Mouse (Mus musculus): Measurements from ENCODE around the gene Grap2. TPM values are rescaled to one million over a fixed set of nuclear protein-coding genes. Genes with fewer than 3 reads are reported as not detected.

Grap2 gene
- polyA plus RNA-seq (2012; fragmentation: generic; extraction: Trizol), result under 0.01 TPM
- long read RNA-seq, experiment 1, result 0 reads
- long read RNA-seq, experiment 2, result 0 reads

DNA sequence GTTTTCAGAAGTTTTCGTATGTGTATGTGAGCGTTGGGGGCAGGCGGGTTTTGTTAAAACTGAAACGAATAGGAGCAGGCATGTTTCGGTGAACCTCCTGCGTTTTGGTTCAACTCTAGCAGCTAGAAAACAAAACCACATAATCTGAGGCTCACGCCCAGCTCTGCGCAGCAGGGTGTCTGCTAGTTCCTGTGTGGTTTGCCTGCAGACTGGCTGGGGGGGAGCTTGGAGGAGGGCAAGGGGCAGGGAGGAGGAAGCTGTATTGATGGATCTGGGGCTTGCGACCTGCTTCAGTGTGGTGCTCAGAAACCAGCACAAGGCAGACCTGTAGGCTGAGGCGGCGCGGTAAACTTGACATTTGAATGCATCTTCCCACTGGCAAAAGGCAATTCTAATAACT lies at the start of gene Grap2:
Grap2 (plus strand) TSS at position 304 of the 400 bp plus-strand sequence.
- Histone ChIP-seq H3K79me3 (ENCODE audit: low read depth) (no peaks in the 10 kb centered on the region), H3K4me3 (ENCODE audit: insufficient read depth, poor library complexity, severe bottlenecking) (no peak within 1 kb of the TSS), H3K79me2 (ENCODE audit: control insufficient read depth, insufficient read depth) (no peaks in the 10 kb centered on the region), H3ac (ENCODE audit: control insufficient read depth, insufficient read length, low read depth) (no peak within 1 kb of the TSS), H3K27me3 (ENCODE audit: control insufficient read depth, insufficient read depth, insufficient read length) (peaks cover 10% of the 10 kb centered on the region), H3K36me3 (ENCODE audit: control insufficient read depth, insufficient read depth) (no peaks in the 10 kb centered on the region)
- TF ChIP-seq CEBPB (IDR thresholded peaks at IDR 0.05; ENCODE audit: low read depth) (no peak), MAX (IDR thresholded peaks at IDR 0.05) (no peak), CTCF (IDR thresholded peaks at IDR 0.05; ENCODE audit: control insufficient read depth, insufficient read depth, insufficient read length) (no peak), MYOD1 (IDR thresholded peaks at IDR 0.05; ENCODE audit: control insufficient read depth, insufficient read length, low read depth) (no peak), FOSL1 (IDR thresholded peaks at IDR 0.05; ENCODE audit: insufficient read depth, low read length, poor library complexity, severe bottlenecking) (no peak), MYOG (IDR thresholded peaks at IDR 0.05; ENCODE audit: control insufficient read depth, extremely low read depth, insufficient read length) (no peak), USF1 (IDR thresholded peaks at IDR 0.05; ENCODE audit: low read depth) (no peak)

DNA sequence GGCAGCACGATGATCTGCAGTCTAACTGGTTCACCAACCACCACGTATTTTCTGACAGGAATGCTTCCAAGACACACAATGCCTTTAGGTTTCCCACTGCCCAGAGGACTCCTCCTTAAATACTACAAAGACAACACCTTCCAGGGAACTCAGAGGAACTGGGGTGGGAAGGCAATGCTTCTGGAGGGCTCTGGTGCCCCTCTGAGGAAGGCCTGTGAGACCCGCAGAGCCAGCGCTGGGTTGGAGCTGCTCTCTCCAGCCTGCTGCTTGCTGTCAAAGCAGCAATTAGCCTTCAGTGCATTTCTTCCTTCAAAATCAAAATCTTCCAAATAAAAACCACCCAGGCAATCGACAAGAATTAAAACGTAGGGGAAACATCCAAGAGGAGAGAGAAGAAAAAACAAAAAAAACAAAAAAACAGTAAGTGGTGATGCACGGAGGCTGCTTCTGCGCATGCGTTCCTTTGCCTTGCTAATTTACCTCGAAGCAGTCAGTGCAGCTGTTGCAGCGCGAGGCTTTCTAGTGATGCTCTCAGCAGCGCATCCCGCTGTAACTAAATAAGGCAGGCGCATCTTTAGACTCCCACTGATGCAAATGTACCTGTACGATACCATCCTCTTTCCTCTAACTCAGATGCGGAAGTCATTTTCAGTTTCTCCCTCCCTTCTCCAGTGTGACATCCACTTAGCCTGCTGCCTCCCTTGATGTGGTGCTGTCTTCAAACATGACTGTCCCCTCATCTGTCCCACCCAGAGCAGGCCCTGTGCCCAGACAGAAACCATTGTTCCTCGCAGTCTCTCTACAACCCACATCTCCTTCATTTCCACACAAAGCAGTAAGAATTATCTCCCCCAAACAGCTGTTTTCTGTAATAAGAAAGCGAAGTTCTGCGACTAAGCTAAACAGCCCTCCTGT lies 42.2 kb upstream of the Grap2 start:
- peaks cover 35% of the 10 kb centered on the region for H3K27me3 ChIP-seq (ENCODE audit: control insufficient read depth, insufficient read depth, insufficient read length)
- H3K79me3 ChIP-seq (ENCODE audit: low read depth), result no peaks in the 10 kb centered on the region
- H3K79me2 ChIP-seq (ENCODE audit: control insufficient read depth, insufficient read depth), result no peaks in the 10 kb centered on the region
- TF ChIP-seq MAX (IDR thresholded peaks at IDR 0.05) (no peak), USF1 (IDR thresholded peaks at IDR 0.05; ENCODE audit: low read depth) (no peak), FOSL1 (IDR thresholded peaks at IDR 0.05; ENCODE audit: insufficient read depth, low read length, poor library complexity, severe bottlenecking) (no peak), MYOG (IDR thresholded peaks at IDR 0.05; ENCODE audit: control insufficient read depth, extremely low read depth, insufficient read length) (no peak), CEBPB (IDR thresholded peaks at IDR 0.05; ENCODE audit: low read depth) (no peak)
- H3K4me3 ChIP-seq (ENCODE audit: insufficient read depth, poor library complexity, severe bottlenecking), result no peak overlapping the region
- no peak overlapping the region for H3ac ChIP-seq (ENCODE audit: control insufficient read depth, insufficient read length, low read depth)
- H3K36me3 ChIP-seq (ENCODE audit: control insufficient read depth, insufficient read depth), result no peaks in the 10 kb centered on the region

DNA sequence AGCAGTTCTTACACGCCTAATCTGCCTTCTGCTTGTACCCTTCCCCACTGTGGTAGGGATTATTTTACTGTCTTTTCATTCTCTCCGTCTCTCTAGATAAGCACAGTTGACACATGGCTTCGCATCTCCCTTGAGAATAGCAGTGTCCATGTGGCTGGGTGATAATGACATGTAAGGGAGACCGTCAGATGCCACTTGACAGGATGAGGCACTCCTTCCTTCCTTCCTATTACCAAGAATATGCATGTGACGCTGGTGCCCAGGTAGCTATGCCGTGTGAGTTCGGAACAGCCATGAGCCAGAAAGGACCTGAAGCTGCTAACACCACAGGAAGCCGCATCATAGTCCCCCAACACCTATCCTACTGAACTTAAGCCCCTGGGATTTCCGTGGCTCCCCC lies 41.4 kb upstream of the Grap2 start:
- TF ChIP-seq FOSL1 (IDR thresholded peaks at IDR 0.05; ENCODE audit: insufficient read depth, low read length, poor library complexity, severe bottlenecking), result no peak
- TF ChIP-seq CEBPB (IDR thresholded peaks at IDR 0.05; ENCODE audit: low read depth), result no peak
- no peak for TF ChIP-seq MYOD1 (IDR thresholded peaks at IDR 0.05; ENCODE audit: control insufficient read depth, insufficient read length, low read depth)
- no peak for TF ChIP-seq MAX (IDR thresholded peaks at IDR 0.05)
- no peak for TF ChIP-seq CTCF (IDR thresholded peaks at IDR 0.05; ENCODE audit: control insufficient read depth, insufficient read depth, insufficient read length)
- TF ChIP-seq USF1 (IDR thresholded peaks at IDR 0.05; ENCODE audit: low read depth), result no peak
- no peak for TF ChIP-seq MYOG (IDR thresholded peaks at IDR 0.05; ENCODE audit: control insufficient read depth, extremely low read depth, insufficient read length)
- H3K79me3 ChIP-seq (ENCODE audit: low read depth), result no peaks in the 10 kb centered on the region
- H3K27me3 ChIP-seq (ENCODE audit: control insufficient read depth, insufficient read depth, insufficient read length), result peaks cover 41% of the 10 kb centered on the region
- no peak overlapping the region for H3ac ChIP-seq (ENCODE audit: control insufficient read depth, insufficient read length, low read depth)
- no peak overlapping the region for H3K4me3 ChIP-seq (ENCODE audit: insufficient read depth, poor library complexity, severe bottlenecking)
- no peaks in the 10 kb centered on the region for H3K36me3 ChIP-seq (ENCODE audit: control insufficient read depth, insufficient read depth)
- no peaks in the 10 kb centered on the region for H3K79me2 ChIP-seq (ENCODE audit: control insufficient read depth, insufficient read depth)

DNA sequence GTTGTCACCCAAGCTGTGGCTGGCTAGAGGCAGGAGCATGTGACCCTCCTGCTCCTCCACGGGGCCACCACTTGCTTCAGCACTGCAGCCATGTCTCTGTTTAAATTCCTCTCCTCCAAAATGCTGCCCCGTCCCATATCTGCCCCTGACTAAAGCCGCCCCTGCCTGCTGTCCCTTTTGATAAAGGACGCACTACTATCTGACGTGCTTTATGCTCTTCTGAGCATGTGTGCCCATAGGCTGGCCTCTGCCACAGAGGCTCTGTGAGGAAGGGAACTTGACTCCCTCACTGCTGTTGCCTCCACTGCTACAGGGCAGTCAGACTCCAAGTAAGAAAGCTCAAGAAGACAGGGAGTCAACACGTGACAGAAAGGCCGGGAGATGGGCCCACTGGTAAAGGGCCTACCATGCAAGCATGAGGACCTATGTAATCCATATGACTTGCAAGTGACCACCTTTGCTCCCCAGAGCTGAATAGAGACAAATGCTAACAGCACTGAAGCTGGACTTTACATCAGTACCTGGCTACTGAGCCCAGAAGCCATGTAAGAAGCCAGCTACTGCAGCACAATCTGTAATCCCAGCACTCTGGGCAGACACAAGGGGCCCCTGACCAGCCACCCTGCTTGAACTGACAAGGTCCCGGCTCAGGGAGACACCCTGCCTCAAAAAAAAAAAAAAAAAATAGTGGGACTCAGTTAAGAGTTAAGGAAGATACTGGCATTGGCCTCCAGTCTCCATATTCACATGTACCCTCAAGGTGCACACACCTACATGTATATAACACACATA lies 39.9 kb upstream of the Grap2 start:
- no peak overlapping the region for H3ac ChIP-seq (ENCODE audit: control insufficient read depth, insufficient read length, low read depth)
- TF ChIP-seq FOSL1 (IDR thresholded peaks at IDR 0.05; ENCODE audit: insufficient read depth, low read length, poor library complexity, severe bottlenecking), result no peak
- no peak for TF ChIP-seq USF1 (IDR thresholded peaks at IDR 0.05; ENCODE audit: low read depth)
- no peak for TF ChIP-seq MYOG (IDR thresholded peaks at IDR 0.05; ENCODE audit: control insufficient read depth, extremely low read depth, insufficient read length)
- no peak for TF ChIP-seq MYOD1 (IDR thresholded peaks at IDR 0.05; ENCODE audit: control insufficient read depth, insufficient read length, low read depth)
- no peaks in the 10 kb centered on the region for H3K79me2 ChIP-seq (ENCODE audit: control insufficient read depth, insufficient read depth)
- H3K79me3 ChIP-seq (ENCODE audit: low read depth), result no peaks in the 10 kb centered on the region
- no peaks in the 10 kb centered on the region for H3K36me3 ChIP-seq (ENCODE audit: control insufficient read depth, insufficient read depth)
- H3K27me3 ChIP-seq (ENCODE audit: control insufficient read depth, insufficient read depth, insufficient read length), result peaks cover 40% of the 10 kb centered on the region
- H3K4me3 ChIP-seq (ENCODE audit: insufficient read depth, poor library complexity, severe bottlenecking), result no peak overlapping the region

DNA sequence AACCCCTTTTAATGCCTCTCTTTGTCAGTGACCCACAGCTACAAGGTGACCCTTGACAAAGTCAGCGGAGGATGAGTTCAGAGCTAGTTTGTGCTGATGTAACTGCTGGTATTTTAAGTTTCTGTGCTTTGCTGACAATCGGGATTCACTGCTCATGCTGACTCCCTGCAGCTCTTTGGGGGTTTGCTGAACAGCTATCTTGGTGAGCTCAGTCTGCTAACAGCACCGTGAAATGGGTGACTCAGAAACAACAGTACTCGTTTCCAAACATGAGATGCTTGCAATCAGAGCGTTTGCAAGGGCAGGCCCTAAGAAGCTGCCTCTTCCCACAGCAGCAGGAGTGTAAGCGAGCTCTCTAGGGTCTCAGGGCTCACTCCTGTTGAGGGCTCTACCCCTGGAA lies 39.1 kb upstream of the Grap2 start:
- no peaks in the 10 kb centered on the region for H3K79me2 ChIP-seq (ENCODE audit: control insufficient read depth, insufficient read depth)
- no peaks in the 10 kb centered on the region for H3K36me3 ChIP-seq (ENCODE audit: control insufficient read depth, insufficient read depth)
- no peak for TF ChIP-seq MYOG (IDR thresholded peaks at IDR 0.05; ENCODE audit: control insufficient read depth, extremely low read depth, insufficient read length)
- no peak for TF ChIP-seq CTCF (IDR thresholded peaks at IDR 0.05; ENCODE audit: control insufficient read depth, insufficient read depth, insufficient read length)
- no peak for TF ChIP-seq CEBPB (IDR thresholded peaks at IDR 0.05; ENCODE audit: low read depth)
- TF ChIP-seq USF1 (IDR thresholded peaks at IDR 0.05; ENCODE audit: low read depth), result no peak
- TF ChIP-seq MAX (IDR thresholded peaks at IDR 0.05), result no peak
- TF ChIP-seq FOSL1 (IDR thresholded peaks at IDR 0.05; ENCODE audit: insufficient read depth, low read length, poor library complexity, severe bottlenecking), result no peak
- TF ChIP-seq MYOD1 (IDR thresholded peaks at IDR 0.05; ENCODE audit: control insufficient read depth, insufficient read length, low read depth), result no peak
- H3ac ChIP-seq (ENCODE audit: control insufficient read depth, insufficient read length, low read depth), result no peak overlapping the region
- no peak overlapping the region for H3K4me3 ChIP-seq (ENCODE audit: insufficient read depth, poor library complexity, severe bottlenecking)
- H3K79me3 ChIP-seq (ENCODE audit: low read depth), result no peaks in the 10 kb centered on the region
- peaks cover 44% of the 10 kb centered on the region for H3K27me3 ChIP-seq (ENCODE audit: control insufficient read depth, insufficient read depth, insufficient read length)
